Mouse (Mus musculus): ENCODE results near the gene Snx11.

DNA sequence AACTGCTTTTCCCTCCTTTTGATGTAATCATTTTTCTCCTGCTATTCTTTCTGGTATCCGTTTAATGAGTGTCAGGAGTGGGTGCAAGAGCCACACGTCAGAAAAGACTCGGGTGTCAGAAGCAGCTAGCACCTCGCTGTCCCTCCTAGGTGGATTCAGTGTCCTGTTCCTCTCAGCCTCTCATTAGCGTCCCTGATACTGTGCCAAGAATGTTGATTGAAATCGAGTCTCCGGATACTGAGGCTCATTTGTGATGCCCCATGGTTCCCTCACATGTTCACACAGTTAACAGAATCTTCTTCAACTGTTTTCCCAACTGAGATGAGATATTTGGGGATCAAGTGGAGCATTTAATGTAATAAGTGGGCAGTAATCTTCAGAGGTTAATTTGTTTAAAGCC lies 58.8 kb downstream of the Snx11 start:
- TF ChIP-seq CTCF (IDR thresholded peaks at IDR 0.05; ENCODE audit: borderline replicate concordance, extremely low read depth, insufficient read depth, insufficient read length) = no peak
- TF ChIP-seq POLR2A (IDR thresholded peaks at IDR 0.05; ENCODE audit: borderline replicate concordance, extremely low read depth, insufficient read depth, insufficient read length, poor library complexity, severe bottlenecking) = no peak
